Mouse (Mus musculus) heart, embryonic 12.5 days (tissue): ENCODE results near the gene Fam20b. TPM values are rescaled to one million over a fixed set of nuclear protein-coding genes. Genes with fewer than 3 reads are reported as not detected.
"Not testable (repeated sequence)": the region's sequence is repeated elsewhere in the genome, so short reads cannot be mapped to it uniquely, and the experiment has no call there.

Experiments used
- ATAC-seq: fragments of 200-750 bp; cut with Nextera tagmentation; 2 replicates; pipeline ENCODE4 v1.8.0; 2017; ENCODE audit warnings: moderate TSS enrichment, moderate library complexity; ENCODE audit not compliant: insufficient number of reproducible peaks, low FRiP score
- H3K27ac ChIP-seq: fragments of 300-500 bp; sonication (generic); 2 replicates; pipeline ENCODE4 v1.5.1; 2016; ENCODE audit warnings: mild to moderate bottlenecking, moderate library complexity; ENCODE audit not compliant: poor library complexity, severe bottlenecking
- H3K27me3 ChIP-seq: fragments of 300-500 bp; sonication (generic); replicated peaks from 2 replicates; pipeline ENCODE4 v1.6.1; 2016; ENCODE audit warnings: mild to moderate bottlenecking, moderate library complexity
- H3K36me3 ChIP-seq: fragments of 300-500 bp; sonication (generic); 2 replicates; pipeline ENCODE4 v1.6.1; 2016; ENCODE audit warnings: mild to moderate bottlenecking, moderate library complexity
- H3K4me1 ChIP-seq: fragments of 300-500 bp; sonication (generic); replicated peaks from 2 replicates; pipeline ENCODE4 v1.6.1; 2016; ENCODE audit warnings: mild to moderate bottlenecking
- H3K4me2 ChIP-seq: fragments of 300-500 bp; sonication (generic); 2 replicates; pipeline ENCODE4 v1.6.1; 2016; ENCODE audit warnings: mild to moderate bottlenecking, moderate library complexity
- H3K4me3 ChIP-seq: fragments of 300-500 bp; sonication (generic); 2 replicates; pipeline ENCODE4 v1.5.1; 2016; ENCODE audit warnings: mild to moderate bottlenecking
- H3K9ac ChIP-seq: fragments of 300-500 bp; sonication (generic); 2 replicates; pipeline ENCODE4 v1.6.1; 2016; ENCODE audit warnings: mild to moderate bottlenecking, moderate library complexity
- H3K9me3 ChIP-seq: fragments of 300-500 bp; sonication (generic); replicated peaks from 2 replicates; pipeline ENCODE4 v1.6.1; 2016; ENCODE audit warnings: mild to moderate bottlenecking, moderate library complexity
- WGBS: fragments of 180-500 bp; shearing (Covaris S2); methylation state at CpG from one replicate; pipeline ENCODE4 v1.1.7; 2016; 5-methylcytosine and 5-hydroxymethylcytosine counted together
- polyA plus RNA-seq: library from polyadenylated mRNA; unstranded; fragments of >200 nt; fragmentation: Nextera tagmentation; extraction: Ambion mirVana; gene quantifications from 2 replicates; pipeline ENCODE4 v1.2.1, GENCODE M21; 2016

Fam20b gene
- polyA plus RNA-seq, 1 experiment from 2014 or later, result 30.2 TPM

DNA sequence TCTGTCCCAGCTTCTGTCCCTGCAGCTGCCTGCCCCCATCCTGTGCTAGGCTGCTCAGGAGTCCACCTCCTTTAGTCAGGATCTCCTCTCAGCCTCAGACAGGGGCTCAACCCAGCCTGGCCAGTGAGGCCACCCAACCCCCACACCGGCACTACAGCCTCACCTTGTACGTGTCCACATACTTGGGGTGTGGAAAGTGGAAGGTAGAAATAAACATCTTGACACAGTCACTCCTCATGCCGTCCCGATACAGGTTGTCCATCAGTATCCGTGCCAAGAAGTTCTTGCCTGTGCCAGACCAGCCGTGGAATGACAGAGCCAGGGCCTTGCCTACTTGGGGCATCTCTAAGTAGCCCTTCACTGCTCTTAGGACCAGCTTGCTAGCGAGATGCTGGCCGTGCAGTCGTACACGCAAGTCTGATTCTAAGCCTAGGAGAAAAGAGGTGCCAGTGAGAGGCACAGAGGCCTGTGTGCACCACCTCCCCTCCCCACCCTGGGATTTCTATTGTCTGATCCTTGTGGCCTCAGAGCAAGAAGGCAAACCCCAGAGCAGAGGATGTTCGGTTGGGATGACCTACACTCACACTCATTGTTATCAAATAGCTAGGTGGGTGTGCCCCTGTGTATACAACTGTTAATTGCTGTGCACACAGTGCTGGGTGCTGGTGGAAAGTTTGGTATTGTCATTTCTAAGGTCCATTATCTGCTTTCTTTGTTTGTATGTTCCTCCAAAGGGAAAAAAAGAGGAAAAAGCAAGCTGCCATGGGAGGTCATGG, 49.5 kb downstream of the Fam20b start:
- no peak for ATAC-seq
- H3K4me3 ChIP-seq, result no peak overlapping the region
- H3K27ac ChIP-seq, result no peak overlapping the region
- H3K27me3 ChIP-seq, result no peaks in the 10 kb centered on the region
- no peaks in the 10 kb centered on the region for H3K36me3 ChIP-seq
- 50% methylated on average over 11 of the region's 11 CpGs for WGBS
- H3K9ac ChIP-seq, result no peak overlapping the region
- H3K4me1 ChIP-seq, result peaks cover 34% of the 10 kb centered on the region
- H3K4me2 ChIP-seq, result no peak overlapping the region
- H3K9me3 ChIP-seq, result no peaks in the 10 kb centered on the region

DNA sequence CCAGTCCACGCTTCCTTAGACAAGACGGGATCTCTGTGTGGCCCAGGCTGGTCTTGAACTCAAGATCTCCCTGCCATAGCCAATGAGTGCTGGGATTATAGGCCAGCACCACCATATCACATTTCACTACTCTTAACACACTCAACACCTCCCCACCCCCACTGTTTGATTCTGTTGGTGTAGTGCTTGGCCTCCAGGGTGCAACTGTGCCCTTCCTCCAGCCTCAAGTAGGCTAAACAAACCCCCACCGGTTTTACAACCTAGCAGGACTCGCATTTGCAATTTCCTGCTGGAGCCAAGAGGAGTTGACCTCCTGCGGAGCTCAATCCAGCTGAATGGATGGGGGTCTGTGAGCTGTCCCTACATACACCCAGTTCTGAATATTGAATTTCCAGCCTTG, 50.3 kb downstream of the Fam20b start:
- Histone ChIP-seq H3K4me1 (peaks cover 34% of the 10 kb centered on the region), H3K27ac (no peak overlapping the region), H3K36me3 (no peaks in the 10 kb centered on the region), H3K27me3 (no peaks in the 10 kb centered on the region), H3K9me3 (no peaks in the 10 kb centered on the region), H3K4me2 (no peak overlapping the region), H3K9ac (no peak overlapping the region), H3K4me3 (no peak overlapping the region)
- 25% methylated on average over 5 of the region's 5 CpGs for WGBS
- ATAC-seq, result no peak

DNA sequence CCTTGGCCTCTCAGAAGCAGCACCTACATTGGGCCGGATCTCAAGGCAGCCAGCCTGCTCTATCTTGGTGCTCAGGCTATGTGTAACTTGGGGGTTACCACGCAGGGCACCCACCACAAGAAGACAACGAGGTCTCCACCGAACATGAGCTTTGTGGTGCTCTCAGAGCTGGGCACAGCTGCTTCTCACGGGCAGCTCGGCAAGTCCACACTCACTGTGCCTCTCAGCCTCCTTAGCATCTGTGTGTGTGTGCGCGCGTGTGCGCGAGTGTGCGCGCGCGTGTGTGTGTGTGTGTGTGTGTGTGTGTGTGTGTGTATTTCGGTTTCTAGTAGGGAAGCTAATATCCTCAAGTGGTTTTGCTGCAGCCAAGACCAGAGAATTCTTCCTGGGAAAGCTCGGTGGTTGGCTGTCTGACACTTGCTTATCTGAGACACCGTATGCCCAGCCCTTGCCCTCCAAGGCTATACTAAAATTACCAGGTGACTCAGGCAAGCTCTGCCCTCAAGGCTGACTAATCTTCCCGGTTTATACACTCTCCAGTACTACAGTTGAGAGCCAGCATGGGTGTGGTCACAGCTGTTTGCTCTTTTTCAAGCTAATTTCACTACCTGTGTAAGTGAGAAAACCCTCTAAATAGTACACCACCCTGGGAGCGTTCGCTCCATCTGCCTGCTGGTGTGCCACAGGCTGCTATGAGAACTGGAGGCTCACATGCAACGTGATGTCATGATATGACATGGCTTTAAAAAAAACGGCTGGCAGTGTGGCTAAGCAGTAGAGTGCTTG, 51.6 kb downstream of the Fam20b start:
- 69% methylated on average over 23 of the region's 23 CpGs for WGBS
- Histone ChIP-seq H3K9ac (no peak overlapping the region), H3K4me2 (peak overlapping the region; percentile 30; the same call in 1 of the 2 replicates), H3K4me1 (peaks cover 28% of the 10 kb centered on the region), H3K4me3 (no peak overlapping the region), H3K9me3 (no peaks in the 10 kb centered on the region), H3K27me3 (no peaks in the 10 kb centered on the region), H3K36me3 (no peaks in the 10 kb centered on the region), H3K27ac (peak overlapping the region; percentile 36; the same call in 1 of the 2 replicates)
- no peak; the same call in 1 of the 2 replicates for ATAC-seq

DNA sequence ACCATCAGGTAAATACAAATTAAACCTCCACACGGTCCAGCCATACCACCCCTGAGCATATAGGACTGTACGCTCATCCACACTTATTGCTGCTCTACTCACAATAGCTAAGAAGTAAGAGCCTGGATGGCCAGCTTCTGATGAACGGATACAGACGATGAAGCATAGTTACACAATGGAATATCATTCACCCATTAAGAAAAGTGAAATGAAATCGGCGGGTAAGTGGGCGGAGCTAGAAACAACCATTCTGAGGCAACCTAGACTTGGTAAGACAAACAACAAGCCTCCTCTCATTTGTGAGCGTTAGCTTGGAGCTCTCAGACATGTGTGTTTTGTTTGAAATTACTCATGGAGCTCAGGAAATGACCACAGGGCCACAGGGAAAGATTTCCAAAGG, 53.1 kb downstream of the Fam20b start:
- H3K4me3 ChIP-seq, result no peak overlapping the region
- peaks cover 28% of the 10 kb centered on the region for H3K4me1 ChIP-seq
- H3K27ac ChIP-seq, result no peak overlapping the region
- no peak overlapping the region for H3K4me2 ChIP-seq
- H3K9me3 ChIP-seq, result no peaks in the 10 kb centered on the region
- peaks cover 7% of the 10 kb centered on the region; the same call in 1 of the 2 replicates for H3K36me3 ChIP-seq
- no peak for ATAC-seq
- no peak overlapping the region for H3K9ac ChIP-seq
- 80% methylated on average over 8 of the region's 8 CpGs for WGBS
- H3K27me3 ChIP-seq, result no peaks in the 10 kb centered on the region

DNA sequence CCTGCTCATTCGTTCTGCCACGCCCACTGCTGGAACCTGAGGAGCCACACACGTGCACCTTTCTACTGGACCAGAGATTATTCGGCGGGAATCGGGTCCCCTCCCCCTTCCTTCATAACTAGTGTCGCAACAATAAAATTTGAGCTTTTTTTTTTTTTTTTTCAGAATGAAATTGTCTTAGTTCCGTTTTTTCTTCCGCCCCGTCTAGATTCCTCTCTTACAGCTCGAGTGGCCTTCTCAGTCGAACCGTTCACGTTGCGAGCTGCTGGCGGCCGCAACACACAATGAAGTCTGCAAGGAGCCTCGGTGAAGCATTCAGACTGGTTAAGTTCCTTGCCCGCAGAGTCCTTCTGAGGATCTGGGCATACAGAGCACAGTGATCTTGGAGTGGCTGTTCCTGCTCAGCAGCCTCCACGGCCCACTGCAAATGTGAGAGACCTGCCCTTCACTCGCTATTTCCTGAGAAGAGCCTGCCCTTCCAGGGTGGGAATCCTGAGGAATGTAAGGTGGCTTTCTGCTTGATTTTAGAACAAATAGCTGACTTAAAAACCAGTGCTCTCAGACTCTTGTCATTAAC, 58.1 kb downstream of the Fam20b start:
- not testable (repeated sequence) for H3K4me2 ChIP-seq, H3K27me3 ChIP-seq, H3K4me3 ChIP-seq, H3K9ac ChIP-seq, H3K27ac ChIP-seq, ATAC-seq, H3K4me1 ChIP-seq, H3K9me3 ChIP-seq
- peaks cover 15% of the 10 kb centered on the region for H3K36me3 ChIP-seq
- WGBS, result 68% methylated on average over 21 of the region's 21 CpGs

DNA sequence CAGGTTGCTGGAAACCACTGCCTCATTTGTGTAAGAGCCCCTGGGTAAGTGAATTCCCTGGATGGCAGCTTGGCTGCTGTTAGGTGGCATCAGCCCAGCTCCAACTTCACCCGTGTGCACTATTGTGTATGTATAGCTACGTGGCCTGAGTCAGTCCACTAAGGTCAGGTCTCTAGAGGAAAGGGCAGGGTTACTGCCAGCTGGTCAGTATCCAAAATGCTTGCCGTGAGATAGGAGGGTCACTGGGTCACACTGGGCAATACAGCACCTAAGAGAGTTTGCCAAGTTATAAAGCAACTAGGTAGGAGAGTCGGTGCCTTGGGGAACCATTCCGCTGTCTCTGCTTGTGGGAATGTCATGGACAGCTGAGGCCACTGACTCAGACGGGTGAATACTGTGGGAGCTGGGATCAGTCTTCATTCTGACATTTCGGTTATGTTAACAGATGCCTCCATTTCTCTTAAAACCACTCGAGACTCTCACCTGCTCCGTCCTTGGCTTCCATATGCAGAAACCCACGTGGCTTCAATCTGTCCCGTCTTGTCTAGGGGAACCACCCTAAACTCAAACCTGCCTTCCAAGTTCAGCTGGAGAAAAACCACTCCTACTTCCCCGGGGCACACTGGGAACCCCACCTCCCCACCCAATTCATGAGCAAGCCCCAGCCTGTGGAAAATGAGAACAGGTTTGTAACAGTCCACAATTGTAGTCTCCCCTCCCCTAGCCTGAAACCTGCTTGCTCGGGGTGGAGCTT, 58.8 kb downstream of the Fam20b start:
- no peak for ATAC-seq
- H3K9ac ChIP-seq, result no peak overlapping the region
- WGBS, result 75% methylated on average over 13 of the region's 13 CpGs
- no peaks in the 10 kb centered on the region for H3K9me3 ChIP-seq
- no peak overlapping the region for H3K4me3 ChIP-seq
- no peak overlapping the region for H3K27ac ChIP-seq
- no peaks in the 10 kb centered on the region for H3K4me1 ChIP-seq
- no peak overlapping the region for H3K4me2 ChIP-seq
- H3K27me3 ChIP-seq, result no peaks in the 10 kb centered on the region
- H3K36me3 ChIP-seq, result peaks cover 18% of the 10 kb centered on the region

DNA sequence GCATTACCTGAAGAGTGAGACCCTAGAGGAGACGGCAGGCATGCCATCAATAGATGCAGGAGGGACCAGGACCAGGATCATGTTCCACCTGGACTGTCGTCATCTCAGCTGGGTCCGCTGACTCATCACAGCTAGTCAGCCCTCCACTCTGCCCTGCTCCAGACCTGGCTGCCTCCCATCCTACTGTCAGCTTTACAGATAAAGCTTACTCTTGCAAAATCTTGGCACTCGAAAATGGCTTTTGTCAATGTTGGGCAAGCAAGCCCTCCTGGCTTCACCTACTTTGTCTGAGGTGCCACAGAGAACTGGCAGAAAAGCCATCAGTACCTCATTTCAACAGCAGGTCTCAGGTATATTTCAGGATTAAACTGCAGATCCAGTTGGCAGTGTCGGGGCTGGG, 60.2 kb downstream of the Fam20b start:
- 78% methylated on average over 5 of the region's 5 CpGs for WGBS
- H3K4me3 ChIP-seq, result no peak overlapping the region
- H3K4me1 ChIP-seq, result no peaks in the 10 kb centered on the region
- no peaks in the 10 kb centered on the region for H3K9me3 ChIP-seq
- H3K27ac ChIP-seq, result no peak overlapping the region
- H3K36me3 ChIP-seq, result peaks cover 20% of the 10 kb centered on the region
- no peak overlapping the region for H3K9ac ChIP-seq
- H3K4me2 ChIP-seq, result no peak overlapping the region
- H3K27me3 ChIP-seq, result no peaks in the 10 kb centered on the region
- ATAC-seq, result no peak

DNA sequence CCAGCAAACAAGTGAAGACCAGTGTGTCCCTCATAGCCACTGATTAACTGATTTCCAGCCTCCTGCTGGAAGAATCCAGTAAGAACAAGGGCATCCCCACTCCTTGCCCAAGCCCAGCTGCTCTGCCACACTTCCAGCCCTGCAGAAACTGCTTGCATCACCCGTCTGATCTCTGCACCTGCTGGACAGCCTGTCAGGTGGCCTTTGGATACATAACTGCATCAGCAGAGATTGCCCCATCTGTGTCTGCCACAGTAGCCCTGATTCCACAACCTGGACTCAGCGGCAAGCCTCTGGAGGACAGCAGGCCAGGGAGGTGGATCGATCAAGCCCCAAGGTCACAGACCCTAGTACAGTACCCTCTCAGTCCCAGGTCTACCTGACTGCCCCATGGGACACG, 61.4 kb downstream of the Fam20b start:
- Histone ChIP-seq H3K4me1 (no peaks in the 10 kb centered on the region), H3K27ac (no peak overlapping the region), H3K9me3 (no peaks in the 10 kb centered on the region), H3K4me2 (no peak overlapping the region), H3K9ac (no peak overlapping the region), H3K4me3 (no peak overlapping the region), H3K27me3 (no peaks in the 10 kb centered on the region), H3K36me3 (peaks cover 20% of the 10 kb centered on the region)
- no peak for ATAC-seq
- WGBS, result 89% methylated on average over 4 of the region's 4 CpGs

DNA sequence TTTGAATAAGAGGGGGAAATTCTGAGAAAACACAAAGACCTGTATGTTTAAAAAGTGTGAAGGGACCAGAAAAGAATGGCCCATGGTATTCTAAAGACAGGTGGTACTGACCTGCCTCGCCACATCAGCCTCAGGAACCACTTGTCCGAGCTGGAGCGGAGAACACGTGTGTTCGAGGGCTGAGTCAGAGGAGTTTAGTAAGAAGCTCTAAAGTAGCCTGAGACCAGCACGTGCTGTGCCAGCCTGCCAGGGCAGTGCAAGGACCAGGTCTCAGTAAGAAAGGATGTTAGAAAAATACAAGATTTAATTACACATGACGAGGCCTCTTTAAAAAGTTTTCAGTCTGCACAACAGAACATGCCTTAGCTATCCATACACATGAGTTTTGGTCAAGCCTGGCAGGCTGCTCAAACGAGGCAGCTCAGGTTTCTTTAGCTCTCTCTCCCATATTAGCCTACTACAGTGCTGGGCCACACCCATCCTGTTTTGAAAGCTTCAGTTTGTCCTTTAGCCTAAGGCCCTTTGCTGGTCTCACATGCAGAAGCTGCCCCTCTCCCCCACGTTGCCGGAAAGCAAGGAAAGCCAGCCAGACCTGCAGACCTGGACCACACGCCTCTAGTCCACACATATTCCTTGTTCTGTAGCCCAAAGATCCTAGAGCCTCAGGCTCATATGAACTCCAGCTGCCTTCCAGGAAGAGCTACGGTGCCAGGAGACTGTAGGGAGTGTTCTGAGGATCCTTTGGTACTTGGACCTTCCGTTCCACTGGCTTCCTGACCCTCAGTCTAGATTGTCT, 64.0 kb downstream of the Fam20b start:
- Histone ChIP-seq H3K27me3 (no peaks in the 10 kb centered on the region), H3K9me3 (no peaks in the 10 kb centered on the region), H3K27ac (no peak overlapping the region), H3K4me3 (no peak overlapping the region), H3K36me3 (peaks cover 15% of the 10 kb centered on the region; the same call in 1 of the 2 replicates), H3K4me1 (no peaks in the 10 kb centered on the region), H3K4me2 (no peak overlapping the region), H3K9ac (no peak overlapping the region)
- WGBS, result 77% methylated on average over 13 of the region's 13 CpGs
- ATAC-seq, result no peak

DNA sequence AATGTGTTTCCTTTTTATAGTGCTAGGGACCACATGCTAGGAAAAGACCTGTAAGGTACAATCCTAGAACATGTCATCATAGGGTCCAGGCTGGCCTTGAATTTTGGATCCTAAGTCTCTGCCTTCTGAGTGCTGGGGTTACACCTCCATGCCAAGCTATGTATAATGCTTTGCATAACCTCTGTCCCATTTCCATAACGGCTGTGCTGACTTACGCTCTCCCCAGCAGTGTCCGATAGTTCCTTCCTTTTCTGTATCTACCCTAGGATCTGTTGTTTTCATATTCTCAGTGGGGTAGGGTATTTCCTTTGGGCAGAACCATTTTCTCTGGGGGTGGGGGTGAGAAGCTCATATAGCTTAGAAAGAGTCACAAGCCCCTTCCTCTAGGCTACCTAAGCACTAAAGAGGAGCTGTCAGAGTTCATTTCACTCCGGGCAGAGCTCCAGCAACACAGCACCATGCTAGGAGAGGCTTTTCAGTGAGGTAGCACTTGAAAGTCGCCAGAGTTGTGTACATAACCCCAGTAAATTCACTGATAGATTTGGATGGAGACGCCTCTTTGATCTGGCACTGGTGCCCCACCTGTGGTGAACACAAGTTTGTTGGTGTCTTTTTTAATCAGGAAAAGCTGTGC, 66.6 kb downstream of the Fam20b start:
- peaks cover 19% of the 10 kb centered on the region; the same call in 1 of the 2 replicates for H3K36me3 ChIP-seq
- peaks cover 6% of the 10 kb centered on the region for H3K4me1 ChIP-seq
- H3K27ac ChIP-seq, result no peak overlapping the region
- H3K4me3 ChIP-seq, result no peak overlapping the region
- no peak overlapping the region for H3K9ac ChIP-seq
- no peaks in the 10 kb centered on the region for H3K9me3 ChIP-seq
- no peaks in the 10 kb centered on the region for H3K27me3 ChIP-seq
- WGBS, result 60% methylated on average over 6 of the region's 6 CpGs
- no peak for ATAC-seq
- no peak overlapping the region for H3K4me2 ChIP-seq
